Comparison of ENCODE assay signal across 29 mouse cellular contexts in genomic region chr7:45514411-45514810, GRCm38 (mm10). TPM values are rescaled to one million over a fixed set of nuclear protein-coding genes. Genes with fewer than 3 reads are reported as not detected.
DNase-seq lines count a peak whose midpoint lies in the region; ATAC-seq and TF ChIP-seq lines count a peak whose summit lies in the region.
"Had no signal": no experiment of that assay in that cellular context is flagged by ENCODE, and none has a peak within 500 bp of the region (broad histone marks: within the 10 kb centered on the region; RNA-seq: fewer than 3 reads in every experiment).

No protein-coding gene starts in this region.

- H3K4me3 ChIP-seq in intestine, embryonic 14.5 days (ENCODE audit: low read depth, low read length): no peak overlapping the region
- H3K4me3 ChIP-seq in intestine, embryonic 16.5 days (ENCODE audit: low read length): no peak overlapping the region
- peak overlapping the region; percentile 84 for H3K4me3 ChIP-seq in testis, adult 2 months (ENCODE audit: control insufficient read depth, low read depth, low read length)
- no peak overlapping the region for H3K4me3 ChIP-seq in embryonic facial prominence, embryonic 14.5 days (ENCODE audit: low read depth, low read length)
- H3K4me3 ChIP-seq: forebrain, embryonic 15.5 days; intestine, embryonic 15.5 days; limb, embryonic 13.5 days; megakaryocyte, embryonic 14.5 days; midbrain, embryonic 12.5 days; neural tube, embryonic 13.5 days had no signal

- peak overlapping the region; percentile 75 for H3K27ac ChIP-seq in intestine, embryonic 14.5 days (ENCODE audit: low read depth)
- no peak overlapping the region for H3K27ac ChIP-seq in intestine, embryonic 16.5 days (ENCODE audit: low read length)
- H3K27ac ChIP-seq in testis, adult 2 months (ENCODE audit: control insufficient read depth, insufficient read depth, low read depth, low read length): peak overlapping the region; percentile 77
- H3K27ac ChIP-seq in embryonic facial prominence, embryonic 14.5 days (replicated peaks; ENCODE audit: low read depth, low read length): 0 out of 2 replicates have a peak overlapping the region, but pooled peaks have one; percentile 50
- H3K27ac ChIP-seq: forebrain, embryonic 15.5 days; limb, embryonic 13.5 days; midbrain, embryonic 12.5 days; neural tube, embryonic 13.5 days had no signal

- no peak; the same call in 1 of the 2 replicates for TF ChIP-seq POLR2A in testis, adult 2 months (IDR thresholded peaks at IDR 0.05; ENCODE audit: control insufficient read depth, low read depth, low read length)

- 87% methylated on average over 7 of the region's 7 CpGs for WGBS in intestine, embryonic 14.5 days
- 82% methylated on average over 7 of the region's 7 CpGs for WGBS in intestine, embryonic 16.5 days
- WGBS in embryonic facial prominence, embryonic 14.5 days: 70% methylated on average over 7 of the region's 7 CpGs

- no peaks in the 10 kb centered on the region for H3K9me3 ChIP-seq in intestine, embryonic 14.5 days (ENCODE audit: control insufficient read depth, low read length)
- H3K9me3 ChIP-seq in intestine, embryonic 16.5 days (ENCODE audit: control insufficient read depth, low read length): no peaks in the 10 kb centered on the region
- no peaks in the 10 kb centered on the region for H3K9me3 ChIP-seq in embryonic facial prominence, embryonic 14.5 days (ENCODE audit: control insufficient read depth, low read length)
- H3K9me3 ChIP-seq: forebrain, embryonic 15.5 days; intestine, embryonic 15.5 days; limb, embryonic 13.5 days; megakaryocyte, embryonic 14.5 days; midbrain, embryonic 12.5 days; neural tube, embryonic 13.5 days had no signal

- no peak overlapping the region for H3K4me2 ChIP-seq in intestine, embryonic 14.5 days (ENCODE audit: low read length)
- no peak overlapping the region for H3K4me2 ChIP-seq in intestine, embryonic 16.5 days (ENCODE audit: low read depth, low read length)
- H3K4me2 ChIP-seq in embryonic facial prominence, embryonic 14.5 days (ENCODE audit: low read depth, low read length): no peak overlapping the region
- H3K4me2 ChIP-seq: forebrain, embryonic 15.5 days; midbrain, embryonic 12.5 days; neural tube, embryonic 13.5 days had no signal

- no peak for ATAC-seq in intestine, embryonic 14.5 days (replicated peaks; ENCODE audit: low FRiP score, low TSS enrichment, low read depth)
- ATAC-seq in intestine, embryonic 16.5 days: no peak
- ATAC-seq in embryonic facial prominence, embryonic 14.5 days (ENCODE audit: low read depth): no peak
- ATAC-seq: forebrain, embryonic 15.5 days; hindbrain, embryonic 16.5 days; intestine, embryonic 15.5 days; lung, postnatal 0 days had no signal

- no peak for TF ChIP-seq CTCF in testis, adult 2 months (IDR thresholded peaks at IDR 0.05; ENCODE audit: control insufficient read depth, insufficient read depth, insufficient replicate concordance, low read depth, low read length)

- no peaks in the 10 kb centered on the region for H3K27me3 ChIP-seq in intestine, embryonic 14.5 days (replicated peaks; ENCODE audit: control insufficient read depth, insufficient read depth, low read length)
- no peaks in the 10 kb centered on the region for H3K27me3 ChIP-seq in intestine, embryonic 16.5 days (replicated peaks; ENCODE audit: control insufficient read depth, insufficient read depth, low read length)
- no peaks in the 10 kb centered on the region for H3K27me3 ChIP-seq in testis, adult 2 months (ENCODE audit: control insufficient read depth, insufficient read depth, low read length)
- no peaks in the 10 kb centered on the region for H3K27me3 ChIP-seq in embryonic facial prominence, embryonic 14.5 days (replicated peaks; ENCODE audit: control insufficient read depth, insufficient read depth, low read length)
- H3K27me3 ChIP-seq: forebrain, embryonic 15.5 days; intestine, embryonic 15.5 days; limb, embryonic 13.5 days; megakaryocyte, embryonic 14.5 days; midbrain, embryonic 12.5 days; neural tube, embryonic 13.5 days had no signal

- no peak overlapping the region for H3K9ac ChIP-seq in intestine, embryonic 14.5 days (ENCODE audit: low read length)
- no peak overlapping the region for H3K9ac ChIP-seq in intestine, embryonic 16.5 days (ENCODE audit: low read depth, low read length)
- no peak overlapping the region for H3K9ac ChIP-seq in embryonic facial prominence, embryonic 14.5 days (ENCODE audit: low read depth, low read length)
- H3K9ac ChIP-seq: forebrain, embryonic 15.5 days; intestine, embryonic 15.5 days; midbrain, embryonic 12.5 days; neural tube, embryonic 13.5 days had no signal

- DNase-seq in intestine, embryonic 14.5 days (ENCODE audit: low spot score): no peak
- no peak for DNase-seq in testis, postnatal 10 days (ENCODE audit: low spot score)
- DNase-seq in embryonic facial prominence, embryonic 14.5 days (ENCODE audit: low spot score): no peak
- DNase-seq in cerebellum, postnatal 14 days: no peak
- no peak for DNase-seq in left cerebral cortex, adult 11 months (ENCODE audit: low spot score)
- DNase-seq in kidney, adult 9 months: no peak
- DNase-seq: adrenal gland, postnatal 10 days; cerebellum, adult 9-10 months; embryo, embryonic 11 days; gastrocnemius, postnatal 10 days; heart, postnatal 14 days; kidney, postnatal 14 days; lung, adult 18-20 months; lung, postnatal 4 days; right cerebral cortex, postnatal 4 days; thymus, postnatal 14 days had no signal

- no peaks in the 10 kb centered on the region for H3K36me3 ChIP-seq in intestine, embryonic 14.5 days (ENCODE audit: control insufficient read depth, insufficient read depth, low read length)
- no peaks in the 10 kb centered on the region for H3K36me3 ChIP-seq in intestine, embryonic 16.5 days (ENCODE audit: control insufficient read depth, insufficient read depth, low read length)
- no peaks in the 10 kb centered on the region for H3K36me3 ChIP-seq in testis, adult 2 months (ENCODE audit: control insufficient read depth, insufficient read depth, low read length)
- no peaks in the 10 kb centered on the region for H3K36me3 ChIP-seq in embryonic facial prominence, embryonic 14.5 days (ENCODE audit: control insufficient read depth, insufficient read depth, low read length)
- H3K36me3 ChIP-seq: forebrain, embryonic 15.5 days; intestine, embryonic 15.5 days; limb, embryonic 13.5 days; midbrain, embryonic 12.5 days; neural tube, embryonic 13.5 days had no signal

- peaks cover 8% of the 10 kb centered on the region for H3K4me1 ChIP-seq in intestine, embryonic 14.5 days (replicated peaks; ENCODE audit: control insufficient read depth, insufficient read depth, low read length)
- H3K4me1 ChIP-seq in intestine, embryonic 16.5 days (ENCODE audit: control insufficient read depth, insufficient read depth, low read length): peaks cover 15% of the 10 kb centered on the region
- H3K4me1 ChIP-seq in testis, adult 2 months (ENCODE audit: control insufficient read depth, insufficient read depth, low read length): peaks cover 13% of the 10 kb centered on the region
- peaks cover 3% of the 10 kb centered on the region for H3K4me1 ChIP-seq in embryonic facial prominence, embryonic 14.5 days (ENCODE audit: control insufficient read depth, insufficient read depth, low read length)

RNA-seq across cellular contexts. Expression of gene Nucb1, which starts 4.2 kb away (rescaled TPM):
- 192 and 204 TPM in 2 replicates for polyA plus RNA-seq in intestine, embryonic 14.5 days (2014; fragmentation: Nextera tagmentation; extraction: Ambion mirVana)
- polyA plus RNA-seq in intestine, embryonic 16.5 days (2015; fragmentation: Nextera tagmentation; extraction: Ambion mirVana): 251 and 266 TPM in 2 replicates
- polyA plus RNA-seq in testis, adult 2 months (2012; rRNA removed): 76.4 and 93.9 TPM in 2 replicates
- 209 and 236 TPM in 2 replicates for polyA plus RNA-seq in embryonic facial prominence, embryonic 14.5 days (2014; fragmentation: Nextera tagmentation; extraction: Ambion mirVana)

RNA-seq across cellular contexts. Expression of gene Ppp1r15a, which starts 11.7 kb away (rescaled TPM):
- polyA plus RNA-seq in intestine, embryonic 14.5 days (2014; fragmentation: Nextera tagmentation; extraction: Ambion mirVana): 14.7 and 15.0 TPM in 2 replicates
- polyA plus RNA-seq in intestine, embryonic 16.5 days (2015; fragmentation: Nextera tagmentation; extraction: Ambion mirVana): 17.3 and 19.1 TPM in 2 replicates
- polyA plus RNA-seq in testis, adult 2 months (2012; rRNA removed): 5.9 and 8.5 TPM in 2 replicates
- polyA plus RNA-seq in embryonic facial prominence, embryonic 14.5 days (2014; fragmentation: Nextera tagmentation; extraction: Ambion mirVana): 20.7 and 21.9 TPM in 2 replicates

RNA-seq across cellular contexts. Expression of gene Plekha4, which starts 11.7 kb away (rescaled TPM):
- polyA plus RNA-seq in intestine, embryonic 14.5 days (2014; fragmentation: Nextera tagmentation; extraction: Ambion mirVana): 0.97 and 1.5 TPM in 2 replicates
- 1.4 and 1.6 TPM in 2 replicates for polyA plus RNA-seq in intestine, embryonic 16.5 days (2015; fragmentation: Nextera tagmentation; extraction: Ambion mirVana)
- 12.6 and 12.9 TPM in 2 replicates for polyA plus RNA-seq in testis, adult 2 months (2012; rRNA removed)
- polyA plus RNA-seq in embryonic facial prominence, embryonic 14.5 days (2014; fragmentation: Nextera tagmentation; extraction: Ambion mirVana): 6.8 and 7.3 TPM in 2 replicates

RNA-seq across cellular contexts. Expression of gene Dhdh, which starts 25.8 kb away (rescaled TPM):
- 2.9 and 3.5 TPM in 2 replicates for polyA plus RNA-seq in intestine, embryonic 14.5 days (2014; fragmentation: Nextera tagmentation; extraction: Ambion mirVana)
- polyA plus RNA-seq in intestine, embryonic 16.5 days (2015; fragmentation: Nextera tagmentation; extraction: Ambion mirVana): 1.9 and 2.2 TPM in 2 replicates
- 3.0 and 3.4 TPM in 2 replicates for polyA plus RNA-seq in testis, adult 2 months (2012; rRNA removed)
- 2.5 and 3.2 TPM in 2 replicates for polyA plus RNA-seq in embryonic facial prominence, embryonic 14.5 days (2014; fragmentation: Nextera tagmentation; extraction: Ambion mirVana)

RNA-seq across cellular contexts. Expression of gene Gm45808, which starts 27.8 kb away (rescaled TPM):
- not detected in 2 replicates for polyA plus RNA-seq in intestine, embryonic 14.5 days (2014; fragmentation: Nextera tagmentation; extraction: Ambion mirVana)
- not detected in 2 replicates for polyA plus RNA-seq in intestine, embryonic 16.5 days (2015; fragmentation: Nextera tagmentation; extraction: Ambion mirVana)
- polyA plus RNA-seq in testis, adult 2 months (2012; rRNA removed): 0.81 TPM in 1 of 2 replicates, not detected in the other
- not detected in 2 replicates for polyA plus RNA-seq in embryonic facial prominence, embryonic 14.5 days (2014; fragmentation: Nextera tagmentation; extraction: Ambion mirVana)
- polyA plus RNA-seq: forebrain, embryonic 15.5 days; heart, embryonic 14.5 days; hindbrain, embryonic 11.5 days; hindbrain, embryonic 16.5 days; intestine, embryonic 15.5 days; kidney, embryonic 14.5 days; limb, embryonic 13.5 days; lung, postnatal 0 days; midbrain, embryonic 12.5 days; neural tube, embryonic 13.5 days had no signal
